In genomic region chr10:50897530-50898471, GRCm38 (mm10) we compare ENCODE assay signal across 9 mouse cellular contexts. TPM values are rescaled to one million over a fixed set of nuclear protein-coding genes. Genes with fewer than 3 reads are reported as not detected.
DNase-seq lines count a peak whose midpoint lies in the region; ATAC-seq lines count a peak whose summit lies in the region.
"Had no signal": no experiment of that assay in that cellular context is flagged by ENCODE, and none has a peak within 500 bp of the region (broad histone marks: within the 10 kb centered on the region; RNA-seq: fewer than 3 reads in every experiment).

No protein-coding gene starts in this region.

- no peaks in the 10 kb centered on the region for H3K9me3 ChIP-seq in forebrain, embryonic 11.5 days (ENCODE audit: control insufficient read depth, low read length)
- no peaks in the 10 kb centered on the region for H3K9me3 ChIP-seq in forebrain, embryonic 16.5 days (ENCODE audit: control insufficient read depth, low read length)
- H3K9me3 ChIP-seq: neural tube, embryonic 13.5 days had no signal

- peak overlapping the region; percentile 35 for H3K9ac ChIP-seq in forebrain, embryonic 11.5 days (ENCODE audit: low read length)
- no peak overlapping the region for H3K9ac ChIP-seq in forebrain, embryonic 16.5 days (replicated peaks; ENCODE audit: low read depth, low read length)
- H3K9ac ChIP-seq: neural tube, embryonic 13.5 days had no signal

- no peaks in the 10 kb centered on the region for H3K36me3 ChIP-seq in forebrain, embryonic 11.5 days (ENCODE audit: control insufficient read depth, insufficient read depth, low read length)
- H3K36me3 ChIP-seq in forebrain, embryonic 16.5 days (ENCODE audit: control insufficient read depth, insufficient read depth) = no peaks in the 10 kb centered on the region
- H3K36me3 ChIP-seq: neural tube, embryonic 13.5 days had no signal

- peaks cover 27% of the 10 kb centered on the region for H3K4me1 ChIP-seq in forebrain, embryonic 11.5 days (replicated peaks; ENCODE audit: control insufficient read depth, insufficient read depth, low read length)
- H3K4me1 ChIP-seq in forebrain, embryonic 16.5 days (replicated peaks; ENCODE audit: control insufficient read depth, insufficient read depth, low read length) = peaks cover 20% of the 10 kb centered on the region

- H3K27ac ChIP-seq in forebrain, embryonic 11.5 days (ENCODE audit: low read depth, low read length) = no peak overlapping the region
- no peak overlapping the region for H3K27ac ChIP-seq in forebrain, embryonic 16.5 days (ENCODE audit: low read length)
- H3K27ac ChIP-seq: neural tube, embryonic 13.5 days had no signal

- no peak for ATAC-seq in forebrain, embryonic 11.5 days (replicated peaks; ENCODE audit: low FRiP score)
- ATAC-seq in forebrain, embryonic 16.5 days = no peak

- H3K4me3 ChIP-seq in forebrain, embryonic 11.5 days (ENCODE audit: low read depth, low read length) = peak overlapping the region; percentile 9; the same call in 1 of the 2 replicates
- H3K4me3 ChIP-seq in forebrain, embryonic 16.5 days (replicated peaks; ENCODE audit: low read length) = no peak overlapping the region
- H3K4me3 ChIP-seq: neural tube, embryonic 13.5 days had no signal

- H3K4me2 ChIP-seq in forebrain, embryonic 11.5 days (ENCODE audit: low read depth, low read length, severe bottlenecking) = 0 out of 2 replicates have a peak overlapping the region, but pooled peaks have one; percentile 29
- no peak overlapping the region for H3K4me2 ChIP-seq in forebrain, embryonic 16.5 days (ENCODE audit: low read length)
- H3K4me2 ChIP-seq: neural tube, embryonic 13.5 days had no signal

- 1% methylated on average over 32 of the region's 32 CpGs for WGBS in forebrain, embryonic 11.5 days
- whole genome bisulfite sequencing in forebrain, embryonic 16.5 days = 2% methylated on average over 32 of the region's 32 CpGs

- DNase-seq in forebrain, embryonic 11.5 days (ENCODE audit: low spot score) = peak; percentile 60
- peak; percentile 62 for DNase-seq in thymus, postnatal 4 days
- no peak for DNase-seq in thymus, postnatal 10 days (ENCODE audit: low spot score in 2 of 2)
- DNase-seq in kidney, postnatal 10 days = peak; percentile 65
- DNase-seq in retina, postnatal 1 day = peak; percentile 61
- no peak for DNase-seq in right cerebral cortex, postnatal 36 days (ENCODE audit: low spot score in 2 of 2)
- no peak for DNase-seq in frontal cortex, postnatal 25 days (ENCODE audit: low spot score in 2 of 2)

- H3K27me3 ChIP-seq in forebrain, embryonic 11.5 days (ENCODE audit: control insufficient read depth, insufficient read depth, low read length) = peaks cover 71% of the 10 kb centered on the region
- peaks cover 55% of the 10 kb centered on the region for H3K27me3 ChIP-seq in forebrain, embryonic 16.5 days (replicated peaks; ENCODE audit: control insufficient read depth, insufficient read depth, low read length)

RNA-seq across cellular contexts. Expression of gene Sim1, which starts 3.2 kb away (rescaled TPM):
- polyA plus RNA-seq in forebrain, embryonic 11.5 days (2014; fragmentation: Nextera tagmentation; extraction: Ambion mirVana) = 4.3 and 4.8 TPM in 2 replicates
- polyA plus RNA-seq in forebrain, embryonic 16.5 days (2015; fragmentation: Nextera tagmentation; extraction: Ambion mirVana) = 0.26 and 2.3 TPM in 2 replicates

Comparison
In these comparisons a context has a peak if more than half of its experiments do, and no peak if none do; other contexts are left out.
1. DNase-seq: peak in forebrain, embryonic 11.5 days (single experiment), thymus, postnatal 4 days (single experiment), kidney, postnatal 10 days (single experiment) and retina, postnatal 1 day (single experiment); none in thymus, postnatal 10 days (0 of 2), right cerebral cortex, postnatal 36 days (0 of 2) and frontal cortex, postnatal 25 days (0 of 2).